Mouse (Mus musculus): ENCODE measurements around the gene Efemp2.

DNA sequence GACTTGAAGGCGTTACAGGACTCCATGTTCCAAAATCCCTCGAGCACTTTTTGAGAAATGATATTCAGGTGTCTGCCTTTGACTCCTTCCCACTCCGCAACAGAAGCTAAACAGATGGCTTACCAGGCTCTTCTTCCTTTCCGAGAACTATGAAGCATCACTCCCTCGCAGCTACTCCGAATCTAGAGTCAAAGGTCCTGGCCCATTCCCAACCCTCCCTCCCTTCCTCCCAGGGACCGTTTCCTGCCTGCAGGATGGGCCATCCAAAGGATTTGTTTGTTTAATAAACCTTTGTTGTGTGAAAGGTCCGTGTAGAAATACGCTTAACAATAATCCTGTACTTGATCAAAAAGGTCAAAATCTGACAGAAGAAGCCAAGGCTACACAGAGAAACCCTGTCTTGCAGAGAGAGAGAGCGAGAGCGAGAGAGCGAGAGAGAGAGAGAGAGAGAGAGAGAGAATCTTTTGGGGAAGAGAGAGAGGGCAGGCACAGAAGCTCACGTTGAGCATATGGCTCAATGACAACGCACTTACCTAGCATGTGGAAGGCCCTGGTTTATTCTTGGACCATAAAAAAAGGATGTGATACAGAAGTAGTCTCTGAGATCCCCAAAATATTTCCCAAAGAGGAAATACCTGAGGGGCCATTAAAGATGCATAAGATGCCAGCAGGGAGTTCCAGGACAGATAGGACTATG is 15.9 kb upstream of the Efemp2 start, which contains the start of gene Ccdc85b:
- TF ChIP-seq CTCF (IDR thresholded peaks at IDR 0.05; ENCODE audit: low read depth, low read length), result 0 out of 2 replicates have a peak, but pooled peaks have one; percentile 19
- no peak for TF ChIP-seq POLR2A (IDR thresholded peaks at IDR 0.05; ENCODE audit: borderline replicate concordance, low read depth, low read length)
